Mouse (Mus musculus) liver, embryonic 14.5 days (tissue): ENCODE results near the gene 4930556J24Rik. TPM values are rescaled to one million over a fixed set of nuclear protein-coding genes. Genes with fewer than 3 reads are reported as not detected.

Experiments
- ATAC-seq: fragments of 200-750 bp; cut with Nextera tagmentation; 2 replicates; pipeline ENCODE4 v1.8.0; 2017; ENCODE audit warnings: moderate number of reproducible peaks, mild to moderate bottlenecking, moderate library complexity; ENCODE audit not compliant: insufficient read depth
- DNase-seq, 3 experiments: peaks; one replicate each; pipeline ENCODE4 v3.0.0-alpha.2; 2012 to 2013; ENCODE audit warnings: low read depth in 3 of 3, low spot score in 3 of 3
- H3K27ac ChIP-seq: fragments of 300-500 bp; sonication (generic); 2 replicates; pipeline ENCODE4 v1.5.1; 2014; ENCODE audit warnings: moderate library complexity, mild to moderate bottlenecking, control low read depth, inconsistent platforms
- H3K27me3 ChIP-seq: fragments of 300-500 bp; sonication (generic); 2 replicates; pipeline ENCODE4 v1.6.1; 2014; ENCODE audit warnings: mild to moderate bottlenecking, low read length, moderate library complexity; ENCODE audit not compliant: control insufficient read depth, insufficient read depth
- H3K36me3 ChIP-seq: fragments of 300-500 bp; sonication (generic); replicated peaks from 2 replicates; pipeline ENCODE4 v1.6.1; 2014; ENCODE audit warnings: low read depth; ENCODE audit not compliant: control insufficient read depth, insufficient read depth
- H3K4me1 ChIP-seq, 2 experiments: fragments of 200-500 bp in 1 of 2; fragments of 300-500 bp in 1 of 2; sonication (generic) in 1 of 2; replicated peaks; 2 replicates each; pipeline ENCODE4 v1.6.1; 2012 to 2014; ENCODE audit warnings: antibody characterized with exemption in 1 of 2, inconsistent platforms in 1 of 2, low read length in 1 of 2; ENCODE audit not compliant: control insufficient read depth in 2 of 2, insufficient read depth in 2 of 2
- H3K4me2 ChIP-seq: fragments of 300-500 bp; sonication (generic); 2 replicates; pipeline ENCODE4 v1.6.1; 2014; ENCODE audit warnings: low read depth, mild to moderate bottlenecking, control low read depth, moderate library complexity
- H3K4me3 ChIP-seq, 2 experiments: fragments of 200-500 bp in 1 of 2; fragments of 300-500 bp in 1 of 2; sonication (generic) in 1 of 2; 2 replicates each; pipeline ENCODE4 v1.5.1; 2012 to 2014; ENCODE audit warnings: low read depth in 2 of 2, low read length in 2 of 2, mild to moderate bottlenecking in 2 of 2, control low read depth in 1 of 2, inconsistent platforms in 1 of 2, moderate library complexity in 1 of 2; ENCODE audit not compliant: insufficient read depth in 1 of 2
- H3K9ac ChIP-seq: fragments of 300-500 bp; sonication (generic); replicated peaks from 2 replicates; pipeline ENCODE4 v1.6.1; 2014; ENCODE audit warnings: mild to moderate bottlenecking, control low read depth, moderate library complexity
- H3K9me3 ChIP-seq: fragments of 300-500 bp; sonication (generic); 2 replicates; pipeline ENCODE4 v1.6.1; 2016; ENCODE audit warnings: low read length, mixed read lengths; ENCODE audit not compliant: control insufficient read depth
- CTCF ChIP-seq: IDR thresholded peaks from 2 replicates; pipeline ENCODE4 v1.5.1; 2016; ENCODE audit warnings: antibody characterized with exemption, low read depth, control low read depth
- EP300 ChIP-seq: IDR thresholded peaks from 2 replicates; pipeline ENCODE4 v1.6.1; 2016; ENCODE audit warnings: antibody characterized with exemption, low read depth
- WGBS: fragments of 180-500 bp; shearing (Covaris S2); extraction: QIAGEN DNeasy Blood & Tissue Kit; methylation state at CpG from one replicate; pipeline ENCODE4 v1.1.7; 2014; ENCODE audit not compliant: insufficient replicate concordance; 5-methylcytosine and 5-hydroxymethylcytosine counted together
- polyA plus RNA-seq, 2 experiments: library from polyadenylated mRNA; depleted of rRNA in 1 of 2; stranded (reverse) in 1 of 2; unstranded in 1 of 2; fragments of >200 nt; fragmentation: Nextera tagmentation in 1 of 2; extraction: Ambion mirVana in 1 of 2; gene quantifications; 2 replicates each; pipeline versions ENCODE4 v1.2.1 to v1.2.3; 2012 to 2014

The 4930556J24Rik gene
- polyA plus RNA-seq, 2 experiments, result not detected

DNA sequence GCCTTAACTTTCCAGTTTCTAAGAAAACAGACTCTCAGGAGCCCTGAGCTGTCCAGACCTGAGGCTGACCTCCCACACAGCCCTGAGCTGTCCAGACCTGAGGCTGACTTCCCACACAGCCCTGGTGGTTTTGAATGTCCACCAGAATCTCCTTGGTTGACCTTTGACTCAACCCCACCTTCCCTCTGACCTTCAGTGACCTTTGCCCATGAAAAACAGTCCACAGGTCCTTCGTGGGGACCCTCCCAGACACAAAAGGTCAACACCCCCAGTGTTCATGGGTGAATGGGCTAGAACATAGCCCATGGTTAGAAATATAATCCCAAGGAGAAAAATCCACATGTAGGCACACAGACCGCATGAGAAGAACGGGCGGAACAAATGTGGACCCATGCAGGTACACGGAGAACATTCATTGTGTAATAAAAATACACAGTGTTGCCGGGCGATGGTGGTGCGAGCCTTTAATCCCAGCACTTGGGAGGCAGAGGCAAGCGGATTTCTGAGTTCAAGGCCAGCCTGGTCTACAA, 42.8 kb downstream of the 4930556J24Rik start:
- ATAC-seq, result no peak
- TF ChIP-seq EP300, result no peak
- no peak for TF ChIP-seq CTCF
- no peak for DNase-seq
- Histone ChIP-seq H3K36me3 (no peaks in the 10 kb centered on the region), H3K4me3 (no peak overlapping the region), H3K4me1 (no peaks in the 10 kb centered on the region), H3K27me3 (no peaks in the 10 kb centered on the region), H3K4me2 (no peak overlapping the region), H3K27ac (no peak overlapping the region), H3K9ac (no peak overlapping the region), H3K9me3 (no peaks in the 10 kb centered on the region)
- 70% methylated on average over 9 of the region's 9 CpGs for WGBS

DNA sequence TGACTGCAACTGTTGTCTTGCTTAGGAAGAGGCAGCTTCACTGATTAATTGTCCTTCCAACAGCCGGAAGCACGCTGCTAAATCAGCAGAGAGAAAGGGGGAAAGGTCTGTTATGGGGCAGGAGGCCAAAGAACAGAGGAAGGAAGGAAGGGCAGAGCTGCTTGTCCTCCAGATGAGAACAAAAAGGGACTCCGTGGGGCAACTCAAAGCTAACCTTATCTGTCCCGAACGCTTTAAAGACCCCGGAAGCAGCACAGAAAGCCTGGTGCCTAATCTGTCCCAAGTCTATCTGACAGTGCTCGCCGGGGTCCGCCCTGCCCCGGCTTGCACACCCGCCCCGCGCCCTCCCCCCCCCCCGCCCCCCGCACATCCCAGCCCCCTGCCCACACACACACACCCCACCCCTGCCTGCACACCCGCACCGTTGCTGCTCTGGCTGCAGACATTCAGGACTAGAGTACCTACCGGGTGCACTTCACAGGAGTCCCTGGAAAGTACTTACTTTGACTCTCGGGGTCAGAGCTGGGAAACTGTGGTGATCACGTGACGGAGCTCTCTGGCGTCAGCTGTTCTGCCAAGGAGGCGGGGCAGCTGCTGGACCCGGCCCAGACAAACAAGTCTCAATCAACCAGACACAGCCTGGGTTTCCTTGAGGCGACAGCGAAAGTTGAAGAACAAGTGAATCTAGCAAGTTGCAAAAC, 44.9 kb downstream of the 4930556J24Rik start, which contains the start of gene Tcn2:
Gene Tcn2 (minus strand): TSS at position 649 of the 701 bp plus-strand sequence.
- DNase-seq, result peak; percentile 50 to 55 (median 54)

DNA sequence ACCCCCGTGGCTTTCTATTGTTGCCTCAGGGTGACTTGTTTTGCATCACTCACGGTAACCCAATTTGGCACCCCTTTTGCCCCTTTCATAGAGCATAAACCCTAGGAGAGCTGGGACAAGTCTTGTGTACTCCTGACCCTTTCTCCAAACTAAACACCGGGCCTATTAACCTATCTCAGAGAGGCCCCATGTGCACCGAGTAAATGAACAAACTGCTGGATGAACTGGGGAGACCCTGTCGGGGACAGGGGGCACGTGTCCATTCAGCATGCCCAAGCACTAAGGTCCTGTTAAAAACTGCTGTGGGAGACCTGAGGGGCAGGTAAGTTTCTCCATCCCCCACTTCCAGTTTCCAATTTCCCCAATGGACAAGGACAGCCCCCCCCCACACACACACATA, 45.6 kb downstream of the 4930556J24Rik start:
- TF ChIP-seq EP300 (no peak), CTCF (no peak)
- DNase-seq (no peak), ATAC-seq (no peak)
- Histone ChIP-seq H3K4me3 (no peak overlapping the region), H3K4me1 (no peaks in the 10 kb centered on the region), H3K27me3 (no peaks in the 10 kb centered on the region), H3K4me2 (peak overlapping the region; percentile 67), H3K9ac (no peak overlapping the region), H3K36me3 (no peaks in the 10 kb centered on the region), H3K9me3 (no peaks in the 10 kb centered on the region), H3K27ac (no peak overlapping the region)
- WGBS, result 36% methylated on average over 6 of the region's 6 CpGs

More for the DNA sequence above, 44.9 kb downstream of the 4930556J24Rik start, which contains the start of gene Tcn2:
- no peaks in the 10 kb centered on the region for H3K9me3 ChIP-seq
- no peaks in the 10 kb centered on the region for H3K36me3 ChIP-seq
- no peak within 1 kb of the TSS for H3K27ac ChIP-seq
- H3K4me3 ChIP-seq, result peak within 1 kb of the TSS; percentile 45 to 60
- H3K4me2 ChIP-seq, result peak within 1 kb of the TSS; percentile 67
- WGBS, result under 1% methylated on average over 23 of the region's 26 CpGs
- H3K27me3 ChIP-seq, result no peaks in the 10 kb centered on the region
- TF ChIP-seq CTCF (no peak), EP300 (no peak)
- H3K9ac ChIP-seq, result peak within 1 kb of the TSS; percentile 16
- peak; percentile 71 for ATAC-seq
- H3K4me1 ChIP-seq, result no peaks in the 10 kb centered on the region

DNA sequence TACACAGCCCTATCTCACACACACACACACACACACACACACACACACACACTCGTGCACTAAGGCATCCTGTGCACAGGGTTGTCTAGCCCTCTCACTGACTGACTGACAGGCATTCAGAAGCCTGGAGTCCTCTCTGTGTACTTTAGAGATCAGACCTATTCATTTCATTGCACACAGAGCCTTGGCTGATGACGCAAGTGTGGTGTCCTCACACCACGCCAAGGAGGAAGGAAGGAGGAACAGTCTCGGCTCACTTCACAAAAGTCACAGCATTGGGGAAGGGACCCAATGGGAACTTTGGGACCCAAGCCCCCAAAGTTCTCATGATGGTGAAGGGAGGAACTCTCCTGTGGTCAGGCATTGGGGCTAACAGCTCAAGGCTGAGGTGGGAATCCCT, 46.6 kb downstream of the 4930556J24Rik start:
- no peaks in the 10 kb centered on the region for H3K4me1 ChIP-seq
- no peak overlapping the region for H3K9ac ChIP-seq
- ATAC-seq (no peak), DNase-seq (peak in 1 of 3 experiments; percentile 13)
- no peak for TF ChIP-seq EP300
- TF ChIP-seq CTCF, result no peak
- no peaks in the 10 kb centered on the region for H3K9me3 ChIP-seq
- H3K27me3 ChIP-seq, result no peaks in the 10 kb centered on the region
- no peak overlapping the region for H3K4me2 ChIP-seq
- no peak overlapping the region for H3K4me3 ChIP-seq
- no peak overlapping the region for H3K27ac ChIP-seq
- no peaks in the 10 kb centered on the region for H3K36me3 ChIP-seq
- 17% methylated on average over 4 of the region's 4 CpGs for WGBS

DNA sequence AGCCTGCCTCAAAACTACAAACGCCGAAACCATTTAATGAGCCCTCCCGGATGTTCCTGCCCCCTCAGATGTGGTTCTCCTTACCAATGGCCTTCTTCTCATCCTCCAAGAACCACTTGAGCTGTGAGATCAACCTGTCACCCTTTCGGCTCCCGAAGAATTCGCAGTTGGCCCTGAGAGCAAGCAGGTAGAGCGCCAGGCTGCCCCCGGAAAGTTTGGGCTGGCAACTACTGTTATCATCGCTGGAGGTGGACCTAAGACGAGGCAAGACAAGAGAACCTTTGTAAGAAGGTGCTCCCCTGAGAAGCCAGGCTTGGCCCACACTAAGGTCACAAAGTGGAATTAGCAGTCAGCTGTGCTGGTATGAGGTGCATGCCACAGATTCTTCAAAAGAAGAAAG, 50.7 kb downstream of the 4930556J24Rik start:
- no peak overlapping the region for H3K9ac ChIP-seq
- no peak overlapping the region for H3K27ac ChIP-seq
- 76% methylated on average over 10 of the region's 10 CpGs for WGBS
- H3K27me3 ChIP-seq, result no peaks in the 10 kb centered on the region
- no peak overlapping the region for H3K4me2 ChIP-seq
- DNase-seq (no peak), ATAC-seq (no peak)
- H3K9me3 ChIP-seq, result no peaks in the 10 kb centered on the region
- TF ChIP-seq EP300 (no peak), CTCF (no peak)
- H3K36me3 ChIP-seq, result no peaks in the 10 kb centered on the region
- no peak overlapping the region for H3K4me3 ChIP-seq
- no peaks in the 10 kb centered on the region for H3K4me1 ChIP-seq
